Mouse (Mus musculus) bone marrow, adult 2 months (tissue): ENCODE measurements around the gene Inhbc.

Experiments
- CTCF ChIP-seq: fragments of 200-500 bp; IDR thresholded peaks from 2 replicates; pipeline ENCODE4 v1.5.1; 2011; ENCODE audit warnings: low read length, control low read depth; ENCODE audit not compliant: control insufficient read depth, insufficient read depth
- POLR2A ChIP-seq: fragments of 200-500 bp; IDR thresholded peaks from 2 replicates; pipeline ENCODE4 v1.6.1; 2011; ENCODE audit warnings: low read depth, mild to moderate bottlenecking, control low read depth, low read length, borderline replicate concordance; ENCODE audit not compliant: control insufficient read depth

- TF ChIP-seq CTCF (no peak), POLR2A (no peak)
Observed at GRCm38 (mm10) chr10:127325454-127326016, 44.7 kb downstream of the Inhbc start.
